Mouse (Mus musculus): ENCODE data around the gene Crtc2. TPM values are rescaled to one million over a fixed set of nuclear protein-coding genes. Genes with fewer than 3 reads are reported as not detected.

Crtc2 gene
- polyA plus RNA-seq, 1 experiment = 161 TPM

- H3K36me3 ChIP-seq (ENCODE audit: control insufficient read depth, insufficient read depth, low read length) = peaks cover 87% of the 10 kb centered on the region
- no peaks in the 10 kb centered on the region for H3K27me3 ChIP-seq (ENCODE audit: control insufficient read depth, insufficient read depth, low read length)
- no peaks in the 10 kb centered on the region for H3K4me1 ChIP-seq (replicated peaks; ENCODE audit: control insufficient read depth, insufficient read depth, low read length)
- DNase-seq = no peak
- no peak overlapping the region for H3K4me3 ChIP-seq (ENCODE audit: control insufficient read depth, insufficient read depth, low read length)
- WGBS = 97% methylated on average over 22 of the region's 22 CpGs
- H3K27ac ChIP-seq (ENCODE audit: control insufficient read depth, insufficient read depth, low read length) = no peak overlapping the region
- no peak for TF ChIP-seq CTCF (IDR thresholded peaks at IDR 0.05; ENCODE audit: borderline replicate concordance, control insufficient read depth, extremely low read depth, insufficient read depth, low read length, poor library complexity)
- no peak for TF ChIP-seq POLR2A (IDR thresholded peaks at IDR 0.05; ENCODE audit: control insufficient read depth, extremely low read depth, insufficient read depth, low read length, poor library complexity)
Observed at GRCm38 (mm10) chr3:90273855-90274254, 19.9 kb downstream of the Crtc2 start.

GRCm38 (mm10) chr3:90275286-90275685 lies 21.3 kb downstream of the Crtc2 start:
- Histone ChIP-seq H3K4me3 (ENCODE audit: control insufficient read depth, insufficient read depth, low read length) (no peak overlapping the region), H3K27me3 (ENCODE audit: control insufficient read depth, insufficient read depth, low read length) (no peaks in the 10 kb centered on the region), H3K27ac (ENCODE audit: control insufficient read depth, insufficient read depth, low read length) (no peak overlapping the region), H3K4me1 (replicated peaks; ENCODE audit: control insufficient read depth, insufficient read depth, low read length) (no peaks in the 10 kb centered on the region), H3K36me3 (ENCODE audit: control insufficient read depth, insufficient read depth, low read length) (peaks cover 99% of the 10 kb centered on the region)
- 96% methylated on average over 11 of the region's 11 CpGs for WGBS
- no peak for DNase-seq
- no peak for TF ChIP-seq POLR2A (IDR thresholded peaks at IDR 0.05; ENCODE audit: control insufficient read depth, extremely low read depth, insufficient read depth, low read length, poor library complexity)

GRCm38 (mm10) chr3:90276858-90277257 lies 22.9 kb downstream of the Crtc2 start:
- no peak overlapping the region for H3K4me3 ChIP-seq (ENCODE audit: control insufficient read depth, insufficient read depth, low read length)
- H3K27ac ChIP-seq (ENCODE audit: control insufficient read depth, insufficient read depth, low read length) = no peak overlapping the region
- TF ChIP-seq CTCF (IDR thresholded peaks at IDR 0.05; ENCODE audit: borderline replicate concordance, control insufficient read depth, extremely low read depth, insufficient read depth, low read length, poor library complexity) (no peak), POLR2A (IDR thresholded peaks at IDR 0.05; ENCODE audit: control insufficient read depth, extremely low read depth, insufficient read depth, low read length, poor library complexity) (no peak)
- no peaks in the 10 kb centered on the region for H3K27me3 ChIP-seq (ENCODE audit: control insufficient read depth, insufficient read depth, low read length)
- H3K4me1 ChIP-seq (replicated peaks; ENCODE audit: control insufficient read depth, insufficient read depth, low read length) = no peaks in the 10 kb centered on the region
- H3K36me3 ChIP-seq (ENCODE audit: control insufficient read depth, insufficient read depth, low read length) = peaks cover 90% of the 10 kb centered on the region
- 95% methylated on average over 16 of the region's 16 CpGs for WGBS
- no peak for DNase-seq

GRCm38 (mm10) chr3:90277793-90278192 lies 23.8 kb downstream of the Crtc2 start:
- Histone ChIP-seq H3K36me3 (ENCODE audit: control insufficient read depth, insufficient read depth, low read length) (peaks cover 81% of the 10 kb centered on the region), H3K27ac (ENCODE audit: control insufficient read depth, insufficient read depth, low read length) (no peak overlapping the region), H3K4me3 (ENCODE audit: control insufficient read depth, insufficient read depth, low read length) (no peak overlapping the region), H3K4me1 (replicated peaks; ENCODE audit: control insufficient read depth, insufficient read depth, low read length) (no peaks in the 10 kb centered on the region), H3K27me3 (ENCODE audit: control insufficient read depth, insufficient read depth, low read length) (no peaks in the 10 kb centered on the region)
- 97% methylated on average over 9 of the region's 9 CpGs for WGBS
- TF ChIP-seq POLR2A (IDR thresholded peaks at IDR 0.05; ENCODE audit: control insufficient read depth, extremely low read depth, insufficient read depth, low read length, poor library complexity) = no peak
- no peak for DNase-seq

- 96% methylated on average over 10 of the region's 10 CpGs for WGBS
- H3K4me3 ChIP-seq (ENCODE audit: control insufficient read depth, insufficient read depth, low read length) = no peak overlapping the region
- peaks cover 77% of the 10 kb centered on the region for H3K36me3 ChIP-seq (ENCODE audit: control insufficient read depth, insufficient read depth, low read length)
- H3K27ac ChIP-seq (ENCODE audit: control insufficient read depth, insufficient read depth, low read length) = no peak overlapping the region
- DNase-seq = no peak
- H3K27me3 ChIP-seq (ENCODE audit: control insufficient read depth, insufficient read depth, low read length) = no peaks in the 10 kb centered on the region
- no peaks in the 10 kb centered on the region for H3K4me1 ChIP-seq (replicated peaks; ENCODE audit: control insufficient read depth, insufficient read depth, low read length)
- no peak for TF ChIP-seq POLR2A (IDR thresholded peaks at IDR 0.05; ENCODE audit: control insufficient read depth, extremely low read depth, insufficient read depth, low read length, poor library complexity)
- no peak for TF ChIP-seq CTCF (IDR thresholded peaks at IDR 0.05; ENCODE audit: borderline replicate concordance, control insufficient read depth, extremely low read depth, insufficient read depth, low read length, poor library complexity)
Observed at GRCm38 (mm10) chr3:90278211-90278610, 24.2 kb downstream of the Crtc2 start.

GRCm38 (mm10) chr3:90279216-90279615 lies 25.3 kb downstream of the Crtc2 start:
- Histone ChIP-seq H3K27me3 (ENCODE audit: control insufficient read depth, insufficient read depth, low read length) (no peaks in the 10 kb centered on the region), H3K4me1 (replicated peaks; ENCODE audit: control insufficient read depth, insufficient read depth, low read length) (no peaks in the 10 kb centered on the region), H3K27ac (ENCODE audit: control insufficient read depth, insufficient read depth, low read length) (no peak overlapping the region), H3K4me3 (ENCODE audit: control insufficient read depth, insufficient read depth, low read length) (no peak overlapping the region), H3K36me3 (ENCODE audit: control insufficient read depth, insufficient read depth, low read length) (peaks cover 67% of the 10 kb centered on the region)
- 97% methylated on average over 9 of the region's 9 CpGs for WGBS
- DNase-seq = no peak
- no peak for TF ChIP-seq POLR2A (IDR thresholded peaks at IDR 0.05; ENCODE audit: control insufficient read depth, extremely low read depth, insufficient read depth, low read length, poor library complexity)
- no peak for TF ChIP-seq CTCF (IDR thresholded peaks at IDR 0.05; ENCODE audit: borderline replicate concordance, control insufficient read depth, extremely low read depth, insufficient read depth, low read length, poor library complexity)

- no peak for TF ChIP-seq POLR2A (IDR thresholded peaks at IDR 0.05; ENCODE audit: control insufficient read depth, extremely low read depth, insufficient read depth, low read length, poor library complexity)
- no peak for TF ChIP-seq CTCF (IDR thresholded peaks at IDR 0.05; ENCODE audit: borderline replicate concordance, control insufficient read depth, extremely low read depth, insufficient read depth, low read length, poor library complexity)
- DNase-seq = no peak
- H3K4me3 ChIP-seq (ENCODE audit: control insufficient read depth, insufficient read depth, low read length) = no peak overlapping the region
- H3K27me3 ChIP-seq (ENCODE audit: control insufficient read depth, insufficient read depth, low read length) = no peaks in the 10 kb centered on the region
- no peak overlapping the region for H3K27ac ChIP-seq (ENCODE audit: control insufficient read depth, insufficient read depth, low read length)
- H3K4me1 ChIP-seq (replicated peaks; ENCODE audit: control insufficient read depth, insufficient read depth, low read length) = no peaks in the 10 kb centered on the region
- WGBS = 97% methylated on average over 7 of the region's 7 CpGs
- peaks cover 61% of the 10 kb centered on the region for H3K36me3 ChIP-seq (ENCODE audit: control insufficient read depth, insufficient read depth, low read length)
Observed at GRCm38 (mm10) chr3:90279743-90280142, 25.8 kb downstream of the Crtc2 start.

Measured in thymus, adult 2 months (tissue).